Mouse (Mus musculus): ENCODE measurements at regions not wholly inside any gene's neighbourhood (a gene's known extent, or its start where the extent isn't known, plus 50 kb on each side); places are given as distances from the start of the nearest gene placed in this dataset.

- Histone ChIP-seq H3K27me3 (ENCODE audit: control insufficient read depth, insufficient read depth, low read length) (no peaks in the 10 kb centered on the region), H3K4me3 (replicated peaks; ENCODE audit: insufficient read depth, low read depth, low read length) (no peak overlapping the region), H3K4me1 (ENCODE audit: control insufficient read depth, insufficient read depth, low read length) (no peaks in the 10 kb centered on the region), H3K27ac (ENCODE audit: insufficient read depth, low read length) (no peak overlapping the region)
- TF ChIP-seq CTCF (IDR thresholded peaks at IDR 0.05; ENCODE audit: borderline replicate concordance, insufficient read depth, low read depth, low read length): no peak
- WGBS: 7% methylated on average over 3 of the region's 3 CpGs
- DNase-seq: no peak
Measured at GRCm38 (mm10) chr1:45575131-45575530, 72.0 kb upstream of the Col5a2 start.

GRCm38 (mm10) chr1:45580466-45580865 lies 77.4 kb upstream of the Col5a2 start:
- TF ChIP-seq POLR2A (IDR thresholded peaks at IDR 0.05; ENCODE audit: borderline replicate concordance, insufficient read depth, low read length) (no peak), CTCF (IDR thresholded peaks at IDR 0.05; ENCODE audit: borderline replicate concordance, insufficient read depth, low read depth, low read length) (no peak)

DNA sequence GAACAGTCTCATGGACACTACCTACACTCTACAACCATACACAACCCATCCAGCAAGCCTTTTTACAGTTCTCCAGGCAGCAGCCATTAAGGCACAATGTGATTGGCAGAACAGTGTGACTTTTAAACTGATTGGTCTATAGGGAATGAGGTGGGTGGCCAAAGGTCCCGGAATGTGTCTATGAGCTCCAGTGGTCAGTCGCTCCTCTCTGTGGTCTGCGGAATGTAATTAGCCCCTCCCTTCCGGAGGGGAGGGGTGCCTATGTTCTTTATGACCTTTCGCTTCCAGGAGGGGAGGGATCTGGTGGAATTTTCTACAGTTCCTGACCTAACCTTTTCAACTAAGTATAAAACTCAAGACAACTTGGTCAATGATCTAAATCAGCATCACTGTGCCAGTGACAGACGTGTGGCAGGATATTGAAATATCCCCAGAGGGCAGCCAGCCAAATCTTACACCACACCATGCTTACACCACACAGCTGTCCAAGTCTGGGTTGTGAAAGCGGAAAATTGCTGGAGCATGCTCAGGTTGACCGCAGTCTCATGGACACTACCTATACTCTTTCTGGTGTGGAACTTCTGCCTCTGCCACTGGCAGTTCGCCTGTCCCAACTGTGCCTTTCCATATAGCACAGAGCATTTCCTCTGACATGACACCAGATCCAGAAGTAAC lies 84.4 kb upstream of the Col5a2 start:
- no peak for DNase-seq
- no peaks in the 10 kb centered on the region for H3K27me3 ChIP-seq (ENCODE audit: control insufficient read depth, insufficient read depth, low read length)
- H3K4me3 ChIP-seq (replicated peaks; ENCODE audit: insufficient read depth, low read depth, low read length): no peak overlapping the region
- WGBS: 55% methylated on average over 9 of the region's 9 CpGs
- no peaks in the 10 kb centered on the region for H3K4me1 ChIP-seq (ENCODE audit: control insufficient read depth, insufficient read depth, low read length)
- TF ChIP-seq POLR2A (IDR thresholded peaks at IDR 0.05; ENCODE audit: borderline replicate concordance, insufficient read depth, low read length) (no peak), CTCF (IDR thresholded peaks at IDR 0.05; ENCODE audit: borderline replicate concordance, insufficient read depth, low read depth, low read length) (no peak)
- no peak overlapping the region for H3K27ac ChIP-seq (ENCODE audit: insufficient read depth, low read length)

More at GRCm38 (mm10) chr1:45580466-45580865, 77.4 kb upstream of the Col5a2 start:
- no peaks in the 10 kb centered on the region for H3K4me1 ChIP-seq (ENCODE audit: control insufficient read depth, insufficient read depth, low read length)
- 86% methylated on average over 1 of the region's 1 CpGs for WGBS
- no peak for DNase-seq
- H3K27me3 ChIP-seq (ENCODE audit: control insufficient read depth, insufficient read depth, low read length): no peaks in the 10 kb centered on the region
- H3K27ac ChIP-seq (ENCODE audit: insufficient read depth, low read length): no peak overlapping the region
- H3K4me3 ChIP-seq (replicated peaks; ENCODE audit: insufficient read depth, low read depth, low read length): no peak overlapping the region

DNA sequence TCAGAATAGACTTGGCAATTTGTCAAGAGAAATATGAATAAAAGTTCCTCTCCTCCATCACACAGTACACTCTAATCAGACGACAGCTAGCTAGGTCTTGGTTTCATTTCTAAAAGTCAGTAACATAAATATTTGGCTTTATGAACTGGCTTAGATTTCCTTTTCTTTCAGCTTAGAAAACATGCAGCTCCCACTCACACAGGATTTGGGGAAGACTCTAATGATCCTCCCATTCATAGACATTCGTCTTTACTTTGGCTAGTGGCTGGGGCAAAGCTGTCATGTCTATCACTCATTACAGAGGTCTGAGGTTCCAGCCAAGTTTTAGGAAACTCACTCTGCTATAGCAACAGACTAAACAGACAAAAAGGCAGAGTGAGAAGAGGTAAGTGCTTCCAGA lies 94.2 kb upstream of the Col5a2 start:
- 33% methylated on average over 2 of the region's 2 CpGs for WGBS
- no peaks in the 10 kb centered on the region for H3K27me3 ChIP-seq (ENCODE audit: control insufficient read depth, insufficient read depth, low read length)
- H3K27ac ChIP-seq (ENCODE audit: insufficient read depth, low read length): no peak overlapping the region
- no peak for DNase-seq
- no peak for TF ChIP-seq POLR2A (IDR thresholded peaks at IDR 0.05; ENCODE audit: borderline replicate concordance, insufficient read depth, low read length)
- no peak overlapping the region for H3K4me3 ChIP-seq (replicated peaks; ENCODE audit: insufficient read depth, low read depth, low read length)
- H3K4me1 ChIP-seq (ENCODE audit: control insufficient read depth, insufficient read depth, low read length): no peaks in the 10 kb centered on the region

GRCm38 (mm10) chr1:45599421-45599820 lies 96.3 kb upstream of the Col5a2 start:
- H3K27ac ChIP-seq (ENCODE audit: insufficient read depth, low read length): no peak overlapping the region
- DNase-seq: no peak
- WGBS: 72% methylated on average over 1 of the region's 1 CpGs
- no peaks in the 10 kb centered on the region for H3K4me1 ChIP-seq (ENCODE audit: control insufficient read depth, insufficient read depth, low read length)
- TF ChIP-seq CTCF (IDR thresholded peaks at IDR 0.05; ENCODE audit: borderline replicate concordance, insufficient read depth, low read depth, low read length): no peak
- TF ChIP-seq POLR2A (IDR thresholded peaks at IDR 0.05; ENCODE audit: borderline replicate concordance, insufficient read depth, low read length): no peak
- H3K4me3 ChIP-seq (replicated peaks; ENCODE audit: insufficient read depth, low read depth, low read length): no peak overlapping the region
- H3K27me3 ChIP-seq (ENCODE audit: control insufficient read depth, insufficient read depth, low read length): no peaks in the 10 kb centered on the region

GRCm38 (mm10) chr1:45600011-45600410 lies 96.9 kb upstream of the Col5a2 start:
- no peak for DNase-seq
- TF ChIP-seq POLR2A (IDR thresholded peaks at IDR 0.05; ENCODE audit: borderline replicate concordance, insufficient read depth, low read length) (no peak), CTCF (IDR thresholded peaks at IDR 0.05; ENCODE audit: borderline replicate concordance, insufficient read depth, low read depth, low read length) (no peak)
- Histone ChIP-seq H3K27me3 (ENCODE audit: control insufficient read depth, insufficient read depth, low read length) (no peaks in the 10 kb centered on the region), H3K27ac (ENCODE audit: insufficient read depth, low read length) (no peak overlapping the region), H3K4me1 (ENCODE audit: control insufficient read depth, insufficient read depth, low read length) (no peaks in the 10 kb centered on the region), H3K4me3 (replicated peaks; ENCODE audit: insufficient read depth, low read depth, low read length) (no peak overlapping the region)
- WGBS: 87% methylated on average over 3 of the region's 3 CpGs

- no peak overlapping the region for H3K4me3 ChIP-seq (replicated peaks; ENCODE audit: insufficient read depth, low read depth, low read length)
- no peaks in the 10 kb centered on the region for H3K27me3 ChIP-seq (ENCODE audit: control insufficient read depth, insufficient read depth, low read length)
- no peak for DNase-seq
- WGBS: 80% methylated on average over 1 of the region's 1 CpGs
- H3K4me1 ChIP-seq (ENCODE audit: control insufficient read depth, insufficient read depth, low read length): no peaks in the 10 kb centered on the region
- TF ChIP-seq POLR2A (IDR thresholded peaks at IDR 0.05; ENCODE audit: borderline replicate concordance, insufficient read depth, low read length) (no peak), CTCF (IDR thresholded peaks at IDR 0.05; ENCODE audit: borderline replicate concordance, insufficient read depth, low read depth, low read length) (no peak)
- H3K27ac ChIP-seq (ENCODE audit: insufficient read depth, low read length): no peak overlapping the region
Measured at GRCm38 (mm10) chr1:45605571-45605970, 102.5 kb upstream of the Col5a2 start.

DNA sequence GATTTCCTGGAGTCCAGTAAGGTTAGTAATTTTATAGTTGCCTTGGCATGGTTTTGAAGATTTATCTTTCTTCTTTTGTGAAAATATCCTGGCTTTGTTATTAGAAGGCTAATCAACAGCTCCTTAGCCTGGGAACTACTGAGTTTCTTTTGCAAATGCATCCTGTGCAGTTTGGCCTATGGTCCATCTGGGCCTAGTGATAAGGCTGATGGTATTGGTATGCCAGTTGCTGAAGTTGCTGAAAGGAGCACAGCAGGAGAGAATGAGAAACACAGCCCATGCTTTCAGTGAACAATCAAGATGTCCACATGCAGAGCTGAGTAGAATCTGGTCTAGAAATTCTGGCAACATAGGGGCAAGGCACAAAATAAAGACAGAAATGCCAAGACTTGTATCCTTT lies 105.2 kb upstream of the Col5a2 start:
- DNase-seq: no peak
- Histone ChIP-seq H3K27me3 (ENCODE audit: control insufficient read depth, insufficient read depth, low read length) (no peaks in the 10 kb centered on the region), H3K4me3 (replicated peaks; ENCODE audit: insufficient read depth, low read depth, low read length) (no peak overlapping the region), H3K4me1 (ENCODE audit: control insufficient read depth, insufficient read depth, low read length) (no peaks in the 10 kb centered on the region), H3K27ac (ENCODE audit: insufficient read depth, low read length) (no peak overlapping the region)
- TF ChIP-seq CTCF (IDR thresholded peaks at IDR 0.05; ENCODE audit: borderline replicate concordance, insufficient read depth, low read depth, low read length): no peak
- no peak for TF ChIP-seq POLR2A (IDR thresholded peaks at IDR 0.05; ENCODE audit: borderline replicate concordance, insufficient read depth, low read length)
